Mouse (Mus musculus) E14TG2a.4 (cell line): Measurements from ENCODE around the gene Unc13a.
"Not testable (repeated sequence)": the region's sequence is repeated elsewhere in the genome, so short reads cannot be mapped to it uniquely, and the experiment has no call there.

ENCODE experiments used
- H3K27me3 ChIP-seq: 2 replicates; pipeline ENCODE4 v1.6.1; 2014; ENCODE audit warnings: low read length, control low read depth; ENCODE audit not compliant: insufficient read depth
- H3K36me3 ChIP-seq: 2 replicates; pipeline ENCODE4 v1.6.1; 2014; ENCODE audit warnings: low read length, control low read depth; ENCODE audit not compliant: insufficient read depth
- H3K4me1 ChIP-seq: replicated peaks from 2 replicates; pipeline ENCODE4 v1.6.1; 2014; ENCODE audit warnings: low read depth, low read length, control low read depth
- H3K4me3 ChIP-seq: replicated peaks from 2 replicates; pipeline ENCODE4 v1.5.1; 2014; ENCODE audit warnings: mild to moderate bottlenecking, low read length
- H3K9me3 ChIP-seq: 2 replicates; pipeline ENCODE4 v1.6.1; 2014; ENCODE audit warnings: low read length, control low read depth
- CTCF ChIP-seq: conservative IDR thresholded peaks from 2 replicates; pipeline ENCODE4 v1.5.1; 2014; ENCODE audit warnings: low read length
- NANOG ChIP-seq: IDR thresholded peaks from 2 replicates; pipeline ENCODE4 v1.6.1; 2014; ENCODE audit warnings: borderline replicate concordance, low read length, mixed read lengths
- POU5F1 ChIP-seq: IDR thresholded peaks from 2 replicates; pipeline ENCODE4 v1.6.1; 2014; ENCODE audit warnings: low read length, borderline replicate concordance

Gene Unc13a

DNA sequence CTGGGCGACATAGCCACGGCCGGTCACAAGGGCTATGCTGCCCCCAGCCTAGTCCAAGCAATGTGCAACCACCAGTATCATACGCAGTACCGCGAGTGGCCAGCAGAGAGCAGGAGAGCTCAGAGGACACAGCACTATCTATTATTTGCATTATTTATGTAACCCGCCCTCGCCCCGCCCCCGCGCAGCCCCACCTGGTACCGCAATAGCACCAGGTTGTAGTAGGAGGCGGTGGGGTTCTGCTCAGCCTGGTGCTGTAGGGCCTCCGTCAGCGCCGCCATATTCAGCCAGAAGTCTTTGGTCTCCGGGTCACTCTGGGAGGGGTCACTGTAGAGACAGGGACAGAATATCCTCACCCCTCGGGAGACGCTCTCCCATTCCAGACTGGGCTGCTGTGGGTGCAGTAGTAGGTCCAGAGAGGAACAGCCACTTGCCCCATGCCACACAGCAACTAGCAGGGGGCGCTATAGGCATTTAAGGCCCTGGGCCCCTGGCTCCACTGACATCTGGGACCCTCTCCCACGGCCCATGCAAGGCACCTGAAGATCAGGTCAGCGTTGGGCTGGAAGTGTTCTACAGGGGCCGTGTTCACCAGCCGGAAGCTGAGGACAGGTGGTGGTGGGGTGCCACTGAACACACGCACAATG is 38.4 kb upstream of the Unc13a start:
- Histone ChIP-seq H3K27me3 (peaks cover 4% of the 10 kb centered on the region), H3K36me3 (peaks cover 32% of the 10 kb centered on the region), H3K4me3 (peak overlapping the region; percentile 71), H3K4me1 (peaks cover 57% of the 10 kb centered on the region), H3K9me3 (no peaks in the 10 kb centered on the region)
- TF ChIP-seq CTCF (peak; percentile 39), POU5F1 (no peak)

GRCm38 (mm10) chr8:71709134-71709799 is 37.7 kb upstream of the Unc13a start:
- Histone ChIP-seq H3K4me3 (peak overlapping the region; percentile 71), H3K4me1 (peaks cover 58% of the 10 kb centered on the region), H3K9me3 (no peaks in the 10 kb centered on the region), H3K36me3 (peaks cover 26% of the 10 kb centered on the region), H3K27me3 (peaks cover 11% of the 10 kb centered on the region)
- TF ChIP-seq POU5F1 (no peak), CTCF (no peak), NANOG (no peak)

DNA sequence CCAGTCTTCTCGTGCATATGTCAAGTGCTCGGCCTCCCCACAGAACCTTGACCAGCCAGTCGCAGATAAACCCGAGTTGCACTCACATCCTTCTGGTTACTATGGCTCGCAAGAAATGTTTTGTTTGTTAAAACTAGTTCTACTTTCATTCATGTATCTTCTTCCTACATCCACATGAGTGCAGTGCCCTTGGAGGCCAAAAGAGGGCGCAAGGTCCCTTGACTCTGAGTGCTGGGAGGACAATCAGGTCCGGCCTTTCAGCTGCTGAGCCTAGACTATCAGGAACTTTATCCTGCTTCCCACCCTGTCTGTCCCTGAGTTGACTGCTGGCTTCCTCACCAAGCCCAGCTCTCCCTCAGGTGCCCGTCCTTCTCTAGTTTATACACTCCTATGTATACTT is 36.3 kb upstream of the Unc13a start:
- Histone ChIP-seq H3K9me3 (no peaks in the 10 kb centered on the region), H3K4me1 (peaks cover 57% of the 10 kb centered on the region), H3K27me3 (peaks cover 17% of the 10 kb centered on the region), H3K4me3 (no peak overlapping the region), H3K36me3 (peaks cover 22% of the 10 kb centered on the region)
- TF ChIP-seq POU5F1 (no peak), CTCF (peak; percentile 89)

DNA sequence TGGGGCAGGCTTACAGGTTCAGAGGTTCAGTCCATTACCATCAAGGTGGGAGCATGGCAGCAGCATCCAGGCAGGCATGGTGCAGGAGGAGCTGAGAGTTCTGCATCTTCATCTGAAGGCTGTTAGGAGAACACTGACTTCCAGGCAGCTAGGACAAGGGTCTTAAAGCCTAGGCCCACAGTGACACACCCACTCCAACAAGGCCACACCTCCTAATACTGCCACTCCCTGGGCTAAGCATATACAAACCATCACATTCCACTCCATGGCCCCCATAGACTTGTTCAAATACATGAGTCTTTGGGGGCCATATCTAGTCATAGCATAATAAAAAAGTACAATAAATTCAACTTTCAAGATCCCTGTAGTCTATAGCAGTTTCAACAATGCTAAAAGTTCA is 31.8 kb upstream of the Unc13a start:
- H3K9me3 ChIP-seq, H3K4me3 ChIP-seq, H3K36me3 ChIP-seq: not testable (repeated sequence)
- Histone ChIP-seq H3K4me1 (peaks cover 54% of the 10 kb centered on the region), H3K27me3 (peaks cover 50% of the 10 kb centered on the region)

GRCm38 (mm10) chr8:71702923-71703322 is 31.4 kb upstream of the Unc13a start:
- peaks cover 54% of the 10 kb centered on the region for H3K4me1 ChIP-seq
- no peaks in the 10 kb centered on the region for H3K36me3 ChIP-seq
- no peak overlapping the region for H3K4me3 ChIP-seq
- peaks cover 50% of the 10 kb centered on the region for H3K27me3 ChIP-seq
- no peaks in the 10 kb centered on the region for H3K9me3 ChIP-seq
- no peak for TF ChIP-seq NANOG
- TF ChIP-seq CTCF, result no peak
- no peak for TF ChIP-seq POU5F1

- Histone ChIP-seq H3K27me3 (peaks cover 51% of the 10 kb centered on the region), H3K4me3 (no peak overlapping the region), H3K9me3 (no peaks in the 10 kb centered on the region), H3K36me3 (no peaks in the 10 kb centered on the region), H3K4me1 (peaks cover 55% of the 10 kb centered on the region)
- TF ChIP-seq CTCF, result no peak
- TF ChIP-seq POU5F1, result no peak
- TF ChIP-seq NANOG, result no peak
Measured at GRCm38 (mm10) chr8:71702087-71702432, 30.5 kb upstream of the Unc13a start.

DNA sequence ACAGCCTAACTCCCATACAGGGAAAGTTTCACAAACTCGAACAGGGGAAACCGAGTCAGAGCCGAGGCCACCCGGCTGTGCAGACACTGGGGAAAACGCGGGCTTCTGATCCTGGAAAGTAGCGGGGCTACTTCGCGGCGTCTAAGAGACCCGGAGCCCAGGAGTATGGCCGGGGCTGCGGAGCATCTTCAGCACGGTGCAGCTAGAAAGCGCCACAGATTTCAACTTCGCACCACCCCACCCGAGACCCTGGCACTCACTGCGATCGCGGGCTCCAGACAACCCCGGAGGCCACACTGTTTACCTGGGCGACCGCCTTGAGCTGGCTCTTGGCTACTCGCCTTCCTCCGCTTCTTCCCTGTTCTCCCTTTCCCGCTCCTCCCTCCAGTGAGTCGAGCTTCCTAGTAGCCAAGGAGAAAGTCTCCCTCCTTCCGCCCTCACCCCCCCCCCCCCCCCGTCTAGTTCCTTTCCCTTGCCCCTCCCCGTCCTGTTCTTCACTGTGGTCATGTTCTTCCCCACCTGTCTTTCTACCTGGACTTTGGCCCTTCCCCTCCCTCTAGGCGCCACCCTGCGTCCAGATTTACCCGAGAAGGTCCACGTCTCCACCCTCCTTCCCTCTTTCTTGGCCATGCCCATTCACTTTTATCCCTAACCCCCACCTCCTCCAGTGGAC is 30.0 kb upstream of the Unc13a start, which contains the start of gene B3gnt3:
TSS of gene B3gnt3 (minus strand) at position 376 of the 673 bp plus-strand sequence.
- Histone ChIP-seq H3K27me3 (peaks cover 55% of the 10 kb centered on the region), H3K4me1 (peaks cover 55% of the 10 kb centered on the region), H3K36me3 (no peaks in the 10 kb centered on the region), H3K4me3 (peak within 1 kb of the TSS; percentile 51), H3K9me3 (no peaks in the 10 kb centered on the region)
- TF ChIP-seq NANOG (no peak), POU5F1 (no peak), CTCF (no peak)

DNA sequence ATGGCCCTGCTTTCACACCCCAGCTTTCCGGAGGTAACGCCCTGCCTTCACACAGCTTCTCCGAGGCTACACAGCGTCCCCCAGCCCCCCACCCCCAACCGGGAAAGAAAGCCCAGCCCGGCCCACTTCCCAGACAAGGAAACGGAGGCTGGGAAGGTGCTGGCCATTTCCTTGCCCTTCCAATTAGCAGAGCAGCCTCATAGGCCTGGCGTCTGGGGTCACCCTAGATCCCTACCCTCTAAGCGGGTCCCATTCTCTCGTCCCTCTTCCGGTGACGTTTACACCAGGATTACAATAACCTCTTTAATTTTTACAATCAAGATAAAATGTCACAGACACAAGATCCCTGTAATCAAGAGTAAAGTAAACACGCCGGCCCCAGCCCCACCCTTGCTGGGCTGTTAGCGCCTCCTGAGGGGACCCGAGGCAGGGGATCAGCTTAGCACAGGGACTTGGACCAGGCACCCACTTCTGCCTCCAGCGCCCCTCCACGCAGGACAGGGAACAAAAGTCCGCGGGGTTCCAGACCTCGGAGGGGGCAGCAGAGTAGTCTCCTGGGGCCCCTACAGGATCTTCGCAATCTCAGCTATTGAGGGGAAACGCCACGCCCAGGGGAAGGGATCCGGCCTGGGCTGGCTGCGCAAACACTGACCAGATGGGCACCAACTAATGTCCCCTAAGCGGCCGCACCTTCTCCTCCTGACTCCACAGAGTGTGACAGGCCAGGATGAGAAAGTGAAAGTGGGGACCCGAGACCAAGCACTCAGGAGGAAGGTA is 29.1 kb upstream of the Unc13a start:
- H3K36me3 ChIP-seq, result no peaks in the 10 kb centered on the region
- H3K27me3 ChIP-seq, result peaks cover 56% of the 10 kb centered on the region
- H3K4me3 ChIP-seq, result peak overlapping the region; percentile 51
- no peaks in the 10 kb centered on the region for H3K9me3 ChIP-seq
- TF ChIP-seq POU5F1, result no peak
- TF ChIP-seq NANOG, result no peak
- TF ChIP-seq CTCF, result no peak
- peaks cover 55% of the 10 kb centered on the region for H3K4me1 ChIP-seq
